Mouse (Mus musculus) heart, embryonic 15.5 days (tissue): ENCODE results near the gene Cks1brt. TPM values are rescaled to one million over a fixed set of nuclear protein-coding genes. Genes with fewer than 3 reads are reported as not detected.
A peak's percentile ranks its signal among the peaks of the same experiment; 100 is the strongest.
"Not testable (repeated sequence)": the region's sequence is repeated elsewhere in the genome, so short reads cannot be mapped to it uniquely, and the experiment has no call there.

Source experiments
- ATAC-seq: fragments of 200-750 bp; cut with Nextera tagmentation; replicated peaks from 2 replicates; pipeline ENCODE4 v1.8.0; 2017; ENCODE audit warnings: low read depth, moderate TSS enrichment; ENCODE audit not compliant: insufficient number of reproducible peaks, insufficient read depth, low FRiP score
- H3K27ac ChIP-seq: fragments of 300-500 bp; sonication (generic); 2 replicates; pipeline ENCODE4 v1.5.1; 2015; ENCODE audit warnings: mild to moderate bottlenecking, inconsistent platforms
- H3K27me3 ChIP-seq: fragments of 300-500 bp; sonication (generic); 2 replicates; pipeline ENCODE4 v1.6.1; 2015; ENCODE audit warnings: inconsistent platforms
- H3K36me3 ChIP-seq: fragments of 300-500 bp; sonication (generic); 2 replicates; pipeline ENCODE4 v1.6.1; 2015; ENCODE audit warnings: mild to moderate bottlenecking, inconsistent platforms
- H3K4me1 ChIP-seq: fragments of 300-500 bp; sonication (generic); replicated peaks from 2 replicates; pipeline ENCODE4 v1.6.1; 2015; ENCODE audit warnings: inconsistent platforms
- H3K4me2 ChIP-seq: fragments of 300-500 bp; sonication (generic); 2 replicates; pipeline ENCODE4 v1.6.1; 2015; ENCODE audit warnings: inconsistent platforms, mild to moderate bottlenecking, moderate library complexity
- H3K4me3 ChIP-seq: fragments of 300-500 bp; sonication (generic); 2 replicates; pipeline ENCODE4 v1.5.1; 2015; ENCODE audit warnings: mild to moderate bottlenecking, inconsistent platforms
- H3K9ac ChIP-seq: fragments of 300-500 bp; sonication (generic); 2 replicates; pipeline ENCODE4 v1.6.1; 2015; ENCODE audit warnings: mild to moderate bottlenecking, inconsistent platforms
- H3K9me3 ChIP-seq: fragments of 300-500 bp; sonication (generic); replicated peaks from 2 replicates; pipeline ENCODE4 v1.6.1; 2016; ENCODE audit warnings: inconsistent platforms
- WGBS: fragments of 180-500 bp; shearing (Covaris S2); methylation state at CpG from one replicate; pipeline ENCODE4 v1.1.7; 2015; ENCODE audit warnings: mixed read lengths; 5-methylcytosine and 5-hydroxymethylcytosine counted together
- polyA plus RNA-seq: library from polyadenylated mRNA; unstranded; fragments of >200 nt; fragmentation: Nextera tagmentation; extraction: Ambion mirVana; gene quantifications from 2 replicates; pipeline ENCODE4 v1.2.1, GENCODE M21; 2015

Gene Cks1brt
- not detected in 2 replicates for polyA plus RNA-seq

DNA sequence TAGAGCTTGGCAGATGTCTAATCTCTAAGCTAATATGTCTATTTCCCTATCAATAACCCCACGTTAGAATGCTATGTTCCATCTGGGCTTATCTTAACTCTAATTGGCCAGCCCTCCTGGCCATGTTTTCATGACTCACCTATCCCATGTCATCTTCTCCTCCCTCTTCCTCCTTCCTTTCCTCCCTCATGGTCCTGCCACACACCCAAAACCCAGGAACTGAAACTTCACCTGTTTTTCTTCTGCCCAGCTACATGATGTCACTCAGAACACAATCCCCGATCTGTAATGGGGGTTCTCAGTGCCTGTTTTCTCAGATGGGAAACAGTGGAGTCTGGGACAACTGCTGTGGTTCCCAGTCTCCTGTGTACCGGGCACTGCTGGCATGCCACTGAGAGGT lies at the start of gene Cks1brt:
TSS of gene Cks1brt (plus strand) at position 301 of the 400 bp plus-strand sequence.
- Histone ChIP-seq H3K4me3 (no peak within 1 kb of the TSS), H3K4me1 (no peaks in the 10 kb centered on the region), H3K4me2 (no peak within 1 kb of the TSS), H3K36me3 (no peaks in the 10 kb centered on the region), H3K27me3 (no peaks in the 10 kb centered on the region), H3K27ac (no peak within 1 kb of the TSS), H3K9me3 (peaks cover 18% of the 10 kb centered on the region), H3K9ac (no peak within 1 kb of the TSS)
- ATAC-seq: no peak
- 69% methylated on average over 3 of the region's 3 CpGs for WGBS

DNA sequence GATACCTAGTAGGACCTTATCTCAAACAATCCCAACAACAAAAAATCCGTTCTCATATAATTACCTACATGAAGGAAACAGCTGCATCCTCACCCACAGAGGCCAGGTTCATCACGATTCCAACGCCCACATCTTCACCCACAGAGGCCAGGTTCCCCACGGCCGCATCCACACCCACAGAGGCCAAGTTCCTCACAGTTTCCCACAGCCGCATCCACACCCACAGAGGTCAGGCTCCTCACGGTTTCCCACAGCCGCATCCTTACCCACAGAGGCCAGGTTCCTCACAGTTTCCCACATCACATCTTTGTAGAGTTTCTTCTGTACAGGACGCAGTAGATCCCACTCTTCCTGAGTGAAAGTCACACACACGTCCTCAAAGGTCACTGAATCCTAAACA lies 38.5 kb upstream of the Cks1brt start:
- Histone ChIP-seq H3K27me3 (no peaks in the 10 kb centered on the region), H3K9ac (no peak overlapping the region), H3K4me2 (no peak overlapping the region), H3K36me3 (peaks cover 32% of the 10 kb centered on the region), H3K4me1 (no peaks in the 10 kb centered on the region), H3K27ac (no peak overlapping the region), H3K9me3 (no peaks in the 10 kb centered on the region), H3K4me3 (no peak overlapping the region)
- WGBS: 90% methylated on average over 10 of the region's 10 CpGs
- no peak for ATAC-seq

DNA sequence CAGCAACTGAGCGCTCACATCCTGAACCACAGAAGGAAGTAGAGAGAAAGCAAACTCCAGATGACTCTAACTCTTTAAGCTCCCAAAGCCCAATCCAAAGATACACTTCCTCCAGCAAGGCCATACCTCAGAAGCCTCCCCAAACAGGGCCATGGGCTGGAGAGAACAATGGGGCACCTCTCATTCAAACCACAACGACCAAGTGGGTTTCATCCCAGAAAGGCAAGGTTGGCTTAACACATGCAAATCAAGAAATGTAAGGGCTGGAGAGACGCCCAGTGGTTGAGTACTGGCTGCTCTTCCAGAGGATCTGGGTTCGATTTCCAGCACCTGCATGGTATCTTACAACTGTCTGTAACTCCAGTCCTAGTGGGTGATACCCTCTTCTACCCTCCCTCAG lies 36.2 kb upstream of the Cks1brt start:
- WGBS: 65% methylated on average over 4 of the region's 4 CpGs
- Histone ChIP-seq H3K9me3 (no peaks in the 10 kb centered on the region), H3K4me3 (no peak overlapping the region), H3K4me2 (no peak overlapping the region), H3K4me1 (peaks cover 4% of the 10 kb centered on the region; the same call in 1 of the 2 replicates), H3K9ac (no peak overlapping the region), H3K27me3 (no peaks in the 10 kb centered on the region), H3K36me3 (peaks cover 18% of the 10 kb centered on the region), H3K27ac (no peak overlapping the region)
- ATAC-seq: no peak

DNA sequence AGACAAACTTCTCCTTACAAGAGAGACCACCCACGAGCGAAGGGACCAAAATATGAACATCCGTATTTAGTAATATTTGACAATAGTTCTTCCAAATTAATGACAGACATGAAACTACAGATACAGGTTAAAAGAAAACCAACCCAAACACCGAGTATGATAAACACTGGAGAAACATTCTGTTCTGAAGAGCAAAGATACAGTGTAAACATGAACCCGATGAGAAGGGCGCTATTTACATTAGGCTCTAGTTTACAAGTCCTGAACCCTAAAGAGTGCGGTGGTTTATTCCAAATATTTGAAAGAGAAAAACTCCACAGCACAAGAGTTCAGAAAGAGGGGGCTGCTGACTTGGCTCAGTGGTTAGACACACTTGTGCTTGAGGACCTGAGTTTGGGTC lies 34.7 kb upstream of the Cks1brt start:
- no peak overlapping the region for H3K4me3 ChIP-seq
- H3K9ac ChIP-seq: no peak overlapping the region
- peaks cover 4% of the 10 kb centered on the region; the same call in 1 of the 2 replicates for H3K4me1 ChIP-seq
- H3K27me3 ChIP-seq: no peaks in the 10 kb centered on the region
- H3K27ac ChIP-seq: no peak overlapping the region
- ATAC-seq: no peak
- H3K9me3 ChIP-seq: no peaks in the 10 kb centered on the region
- H3K36me3 ChIP-seq: peaks cover 4% of the 10 kb centered on the region; the same call in 1 of the 2 replicates
- H3K4me2 ChIP-seq: no peak overlapping the region
- WGBS: 87% methylated on average over 7 of the region's 7 CpGs

DNA sequence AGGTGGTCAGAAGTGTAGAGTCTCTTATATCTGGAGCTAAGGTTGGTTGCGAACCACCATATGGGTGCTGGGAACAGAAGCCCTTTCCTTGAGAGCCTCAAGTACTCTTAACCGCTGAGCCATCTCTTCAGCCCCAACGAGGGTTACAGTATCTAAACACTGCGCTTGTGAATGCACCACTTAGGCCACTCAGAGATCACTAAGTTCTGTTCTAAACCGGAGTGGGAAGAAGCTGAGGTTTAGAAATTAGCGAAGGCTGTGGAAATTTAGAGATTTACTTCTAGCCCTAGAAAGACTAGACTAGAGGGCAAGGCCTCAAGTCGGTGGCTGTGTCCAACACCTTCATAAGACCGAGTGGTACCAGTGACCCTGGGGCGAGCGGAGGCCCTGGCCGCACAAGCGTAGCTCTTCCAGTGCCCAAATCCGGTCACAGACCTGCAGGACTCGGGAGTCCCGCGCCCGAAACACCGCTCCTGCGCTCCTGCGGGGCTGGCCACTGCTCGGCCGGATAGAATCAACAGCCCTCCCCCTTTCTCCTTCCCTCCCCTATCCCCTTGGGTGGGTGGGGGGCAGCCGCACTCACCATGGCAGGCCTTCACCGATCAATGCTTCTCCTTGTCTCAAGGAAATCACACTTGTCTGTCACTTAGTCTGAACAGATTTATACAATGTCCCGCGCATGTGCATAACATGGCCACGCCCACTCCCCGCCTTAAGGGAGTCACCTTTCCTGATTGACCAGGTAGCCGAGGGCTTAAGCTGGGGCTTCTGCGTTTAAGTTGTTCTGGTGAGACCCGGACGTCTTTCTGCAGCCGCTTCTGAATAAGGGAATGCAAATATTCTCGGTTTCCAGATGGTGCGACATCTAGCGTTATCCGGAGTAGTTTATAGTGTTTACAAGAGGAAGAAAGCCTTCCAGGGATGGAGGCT lies 32.4 kb upstream of the Cks1brt start:
- H3K4me3 ChIP-seq: peak overlapping the region; percentile 77
- no peaks in the 10 kb centered on the region for H3K9me3 ChIP-seq
- H3K27me3 ChIP-seq: no peaks in the 10 kb centered on the region
- ATAC-seq: peak; percentile 79; the same call in 1 of the 2 replicates
- 7% methylated on average over 37 of the region's 37 CpGs for WGBS
- H3K4me2 ChIP-seq: peak overlapping the region; percentile 88
- H3K27ac ChIP-seq: peak overlapping the region; percentile 67
- H3K36me3 ChIP-seq: no peaks in the 10 kb centered on the region
- peak overlapping the region; percentile 69 for H3K9ac ChIP-seq
- peaks cover 4% of the 10 kb centered on the region; the same call in 1 of the 2 replicates for H3K4me1 ChIP-seq

DNA sequence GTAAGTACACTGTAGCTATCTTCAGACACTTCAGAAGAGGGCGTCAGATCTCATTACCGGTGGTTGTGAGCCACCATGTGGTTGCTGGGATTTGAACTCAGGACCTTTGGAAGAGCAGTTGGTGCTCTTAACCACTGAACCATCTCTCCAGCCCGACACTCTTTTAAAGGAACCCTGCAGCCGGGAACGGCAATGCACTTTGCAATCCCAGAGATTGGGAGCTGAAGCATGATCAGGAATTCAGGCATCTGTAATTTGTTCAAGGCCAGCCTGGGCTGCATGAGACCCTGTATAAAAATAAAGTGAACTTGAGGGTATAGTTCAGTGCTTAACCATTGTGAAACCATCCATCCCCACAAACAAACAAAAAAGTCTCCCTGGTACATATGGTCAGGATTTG lies 31.5 kb upstream of the Cks1brt start:
- not testable (repeated sequence) for H3K27me3 ChIP-seq, ATAC-seq, H3K4me1 ChIP-seq, H3K27ac ChIP-seq, H3K9me3 ChIP-seq, H3K4me2 ChIP-seq, H3K36me3 ChIP-seq, H3K9ac ChIP-seq, H3K4me3 ChIP-seq
- 81% methylated on average over 5 of the region's 5 CpGs for WGBS

DNA sequence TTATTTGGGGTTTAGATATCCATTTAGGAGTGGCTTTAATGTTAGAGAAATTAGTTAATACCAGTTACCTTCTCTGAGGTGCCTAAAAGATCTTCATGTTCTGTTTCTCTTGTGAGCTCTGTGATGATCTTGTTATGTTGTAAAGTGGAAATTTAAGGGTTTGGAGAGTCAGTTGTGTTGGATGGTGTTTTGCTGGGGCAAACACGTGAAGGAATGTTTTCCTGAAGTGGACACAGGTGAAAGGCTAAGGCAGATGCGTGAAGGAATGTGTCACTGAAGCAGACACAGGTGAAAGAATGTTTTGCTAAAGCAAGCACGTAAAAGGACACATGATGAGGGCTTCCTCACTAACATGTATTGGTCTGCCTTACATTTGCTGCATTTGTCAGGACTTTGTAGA lies 28.7 kb upstream of the Cks1brt start, which contains the start of gene Zfp791:
TSS of gene Zfp791 (minus strand) at position 101 of the 400 bp plus-strand sequence.
- ATAC-seq: no peak
- 72% methylated on average over 3 of the region's 3 CpGs for WGBS

DNA sequence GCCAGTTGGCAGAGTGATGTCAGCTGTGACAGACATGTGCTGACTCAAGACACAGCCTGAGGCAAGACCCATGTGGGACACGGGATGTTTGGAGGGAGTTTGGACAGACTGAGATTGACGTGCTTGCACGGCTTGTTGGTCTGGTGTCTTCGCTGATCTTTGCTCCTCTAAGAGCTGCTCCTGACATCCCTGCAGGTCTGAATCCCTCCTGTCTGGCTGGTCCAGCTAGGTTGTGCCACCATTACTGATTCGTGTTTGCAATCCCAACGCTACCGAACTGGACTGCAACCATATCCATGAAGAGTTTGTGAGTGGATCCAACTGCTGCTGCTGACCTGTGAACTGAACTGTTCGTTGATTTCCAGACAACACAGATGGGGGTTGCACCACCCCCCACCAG lies 28.0 kb upstream of the Cks1brt start:
- Histone ChIP-seq H3K36me3 (no peaks in the 10 kb centered on the region), H3K9me3 (no peaks in the 10 kb centered on the region), H3K9ac (no peak overlapping the region), H3K4me3 (no peak overlapping the region), H3K4me1 (peaks cover 4% of the 10 kb centered on the region; the same call in 1 of the 2 replicates), H3K27me3 (no peaks in the 10 kb centered on the region), H3K4me2 (no peak overlapping the region), H3K27ac (no peak overlapping the region)
- ATAC-seq: no peak
- WGBS: 83% methylated on average over 8 of the region's 8 CpGs

More for the DNA sequence above, 28.7 kb upstream of the Cks1brt start, which contains the start of gene Zfp791:
- H3K4me3 ChIP-seq: no peak within 1 kb of the TSS
- no peak within 1 kb of the TSS for H3K27ac ChIP-seq
- H3K36me3 ChIP-seq: no peaks in the 10 kb centered on the region
- H3K4me2 ChIP-seq: no peak within 1 kb of the TSS
- no peaks in the 10 kb centered on the region for H3K9me3 ChIP-seq
- no peaks in the 10 kb centered on the region for H3K27me3 ChIP-seq
- H3K9ac ChIP-seq: no peak within 1 kb of the TSS
- peaks cover 4% of the 10 kb centered on the region; the same call in 1 of the 2 replicates for H3K4me1 ChIP-seq

DNA sequence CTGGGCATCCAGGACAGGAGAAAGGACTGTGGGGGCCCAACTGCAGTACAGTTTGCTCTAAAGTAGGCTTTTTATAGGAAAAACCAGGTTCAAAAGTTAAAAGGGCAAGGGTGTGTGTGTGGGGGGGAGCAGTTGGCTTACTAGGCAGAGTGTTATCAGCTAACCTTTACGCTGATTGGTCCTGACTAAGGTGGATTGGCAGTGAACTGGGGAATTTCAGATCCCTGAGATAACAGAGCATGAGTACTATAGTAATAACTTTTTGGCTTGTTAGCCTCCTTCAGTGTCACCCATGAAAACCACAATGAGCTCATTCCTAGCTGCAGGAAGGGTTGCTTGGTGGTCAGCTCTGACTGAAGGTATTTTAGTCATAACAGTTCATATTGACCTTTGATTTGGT lies 19.4 kb upstream of the Cks1brt start:
- no peak overlapping the region for H3K27ac ChIP-seq
- no peak overlapping the region for H3K4me2 ChIP-seq
- H3K4me1 ChIP-seq: no peaks in the 10 kb centered on the region
- H3K4me3 ChIP-seq: no peak overlapping the region
- H3K27me3 ChIP-seq: no peaks in the 10 kb centered on the region
- no peak for ATAC-seq
- H3K9me3 ChIP-seq: no peaks in the 10 kb centered on the region
- H3K9ac ChIP-seq: no peak overlapping the region
- WGBS: 84% methylated on average over 1 of the region's 1 CpGs
- no peaks in the 10 kb centered on the region for H3K36me3 ChIP-seq

DNA sequence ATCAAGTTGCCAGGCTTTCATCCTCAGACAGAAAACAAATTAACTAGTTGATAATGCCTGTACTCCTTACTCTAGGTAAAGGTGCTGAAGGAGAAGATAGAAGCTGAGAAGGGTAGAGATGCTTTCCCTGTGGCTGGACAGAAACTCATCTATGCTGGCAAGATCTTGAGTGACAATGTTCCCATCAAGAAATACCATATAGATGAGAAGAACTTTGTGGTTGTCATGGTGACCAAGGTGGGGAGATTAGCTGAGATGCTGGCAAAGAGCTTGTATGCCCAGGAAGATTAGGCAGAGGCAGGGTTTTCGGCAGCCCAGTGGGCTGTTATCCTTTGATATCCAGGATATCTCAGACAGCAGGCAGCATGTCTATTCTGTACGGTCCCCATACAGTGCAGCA lies 16.0 kb upstream of the Cks1brt start:
- not testable (repeated sequence) for H3K9ac ChIP-seq, H3K36me3 ChIP-seq, H3K4me1 ChIP-seq, H3K4me2 ChIP-seq, H3K9me3 ChIP-seq, ATAC-seq, H3K4me3 ChIP-seq, H3K27me3 ChIP-seq, H3K27ac ChIP-seq
- WGBS: 84% methylated on average over 2 of the region's 2 CpGs

DNA sequence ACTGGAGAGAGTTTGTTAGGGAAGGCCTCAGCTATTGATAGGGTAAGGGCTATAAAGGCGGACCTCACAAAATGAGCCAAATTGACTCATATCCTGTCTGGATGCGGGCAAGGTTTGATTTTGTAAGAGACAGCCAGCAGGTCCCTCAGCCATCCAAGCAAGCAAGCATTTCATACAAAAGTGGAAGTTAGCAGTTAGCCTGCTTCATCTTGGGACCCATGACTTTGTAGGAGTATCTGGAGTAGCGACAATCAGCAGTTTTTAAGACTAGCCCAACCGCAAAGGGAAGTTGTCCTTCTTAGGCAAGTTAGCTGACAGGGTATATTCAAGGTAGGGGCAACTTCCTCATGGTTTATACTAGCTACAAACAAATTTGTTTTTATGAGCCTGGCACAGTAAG lies 9.2 kb upstream of the Cks1brt start:
- H3K9ac ChIP-seq: no peak overlapping the region
- no peak overlapping the region for H3K4me2 ChIP-seq
- no peak overlapping the region for H3K4me3 ChIP-seq
- H3K27ac ChIP-seq: no peak overlapping the region
- WGBS: 85% methylated on average over 4 of the region's 4 CpGs
- H3K27me3 ChIP-seq: no peaks in the 10 kb centered on the region
- no peaks in the 10 kb centered on the region for H3K36me3 ChIP-seq
- no peaks in the 10 kb centered on the region for H3K4me1 ChIP-seq
- H3K9me3 ChIP-seq: peaks cover 5% of the 10 kb centered on the region; the same call in 1 of the 2 replicates
- no peak for ATAC-seq
